Mouse (Mus musculus) B cell, adult 2 months (primary cell): ENCODE measurements at regions not wholly inside any gene's neighbourhood (a gene's known extent, or its start where the extent isn't known, plus 50 kb on each side); places are given as distances from the start of the nearest gene placed in this dataset.
A peak's percentile ranks its signal among the peaks of the same experiment; 100 is the strongest.

Experiments used
- DNase-seq, 2 experiments: peaks; one replicate each; pipeline ENCODE4 v3.0.0; 2022

DNA sequence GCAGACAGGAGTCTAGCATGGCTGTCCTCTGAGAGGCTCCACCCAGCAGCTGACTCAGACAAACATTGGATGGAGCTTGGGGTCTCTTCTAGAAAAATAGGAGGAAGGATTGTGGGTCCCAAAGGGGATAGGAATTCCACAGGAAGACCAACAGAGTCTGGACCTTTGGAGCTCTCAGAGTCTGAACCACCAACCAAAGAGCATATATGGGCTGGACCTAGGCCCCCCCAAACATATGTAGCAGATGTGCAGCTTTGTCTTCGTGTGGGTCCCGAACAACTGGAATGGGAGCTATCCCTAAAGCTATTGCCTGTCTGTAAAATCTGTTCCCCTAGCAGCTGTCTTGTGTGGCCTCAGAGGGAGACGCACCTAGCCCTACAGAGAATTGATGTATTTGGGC is 50.1 kb upstream of the Cpm start:
- no peak for DNase-seq

DNA sequence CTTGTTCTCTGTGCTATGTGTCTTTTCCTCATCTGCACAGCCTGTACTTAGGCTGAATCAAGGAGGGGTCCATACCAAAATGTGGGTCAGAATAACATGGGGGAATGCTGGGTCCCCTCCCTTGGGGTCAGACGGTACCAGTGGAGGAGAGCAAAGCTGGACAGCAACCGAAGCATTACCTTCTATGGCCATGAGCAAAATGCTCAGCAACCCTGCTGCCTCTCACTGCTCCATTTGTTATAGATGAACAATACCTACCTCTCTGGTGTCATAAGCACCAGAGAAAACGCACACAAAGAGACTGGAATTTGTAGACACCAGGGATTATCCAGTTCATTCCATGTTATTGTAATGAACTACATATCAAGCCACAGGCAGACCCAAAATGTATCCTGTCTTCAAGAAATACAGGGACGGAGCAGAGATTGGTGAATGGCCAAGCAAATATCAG is 50.6 kb upstream of the Cpm start:
- DNase-seq, result no peak

DNA sequence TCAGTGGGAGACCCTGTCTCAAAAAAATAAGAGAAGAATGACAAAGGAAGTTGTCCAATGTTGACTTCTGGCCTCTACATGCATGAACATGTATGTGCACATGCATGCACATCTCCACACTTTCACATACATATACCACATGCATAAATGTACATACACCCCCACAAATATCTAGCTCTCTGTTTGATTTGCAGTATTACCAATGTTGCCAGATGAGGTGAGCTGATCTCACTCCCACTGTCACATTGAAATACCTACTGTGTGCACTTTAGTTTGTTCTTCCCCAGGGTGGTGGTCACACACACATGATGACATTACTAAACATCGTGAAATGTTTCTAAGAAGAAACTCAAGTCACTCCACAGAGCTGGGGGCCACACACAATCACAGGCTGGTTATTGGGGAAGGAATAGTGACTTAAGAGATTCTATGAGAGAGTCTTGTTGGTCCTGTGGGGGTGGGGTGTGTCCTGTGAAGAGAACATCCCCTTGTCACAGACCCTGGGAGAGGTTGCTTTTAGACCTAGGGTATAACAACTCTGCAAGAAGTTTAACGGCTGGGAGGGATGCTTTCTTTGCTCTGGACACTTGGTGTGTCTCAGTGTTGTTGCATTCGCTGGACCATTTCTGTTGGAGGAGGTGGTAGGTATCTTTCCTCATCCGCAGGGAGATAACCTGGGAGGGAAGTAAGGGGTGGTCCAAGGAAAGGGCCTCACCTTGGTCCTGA is 51.2 kb upstream of the Cpm start:
- DNase-seq, result no peak

DNA sequence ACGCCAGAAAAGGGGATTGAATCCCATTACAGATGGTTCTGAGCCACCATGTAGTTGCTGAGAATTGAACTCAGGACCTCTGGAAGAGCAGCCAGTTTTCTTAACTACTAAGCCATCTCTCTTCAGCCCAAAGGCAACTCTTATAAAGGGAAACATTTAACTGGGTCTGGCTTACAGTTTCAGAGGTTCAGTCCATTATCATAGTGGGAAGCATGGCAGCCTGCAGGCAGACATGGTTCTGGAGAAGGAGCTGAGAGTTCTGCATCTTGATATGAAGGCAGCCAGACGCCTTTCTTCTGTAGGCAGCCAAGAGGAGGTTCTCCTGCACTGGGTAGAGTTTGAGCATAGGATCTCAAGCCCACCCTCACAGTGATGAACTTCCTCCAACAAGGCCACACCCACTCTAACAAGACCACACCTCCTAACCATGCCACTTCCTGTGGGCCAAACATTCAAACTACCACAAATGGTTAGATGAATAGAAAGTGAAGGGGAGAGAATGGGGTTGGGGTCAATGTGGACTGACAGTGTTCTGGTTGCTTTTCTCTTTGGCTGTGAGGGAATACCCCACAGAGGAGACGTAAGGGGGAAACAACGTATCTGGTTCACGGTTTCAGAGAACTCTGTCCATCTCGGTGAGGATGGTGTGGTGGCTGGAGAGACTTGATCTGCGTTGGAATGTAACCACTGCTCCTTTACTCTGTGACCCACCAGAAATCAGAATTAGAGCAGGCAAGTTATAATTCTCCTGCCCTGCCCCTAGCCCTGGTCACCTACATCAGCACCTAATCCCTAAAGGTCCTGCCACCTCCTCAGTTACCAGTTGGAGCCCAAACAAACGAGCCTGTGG is 52.2 kb upstream of the Cpm start:
- DNase-seq, result peak; percentile 60 to 64

DNA sequence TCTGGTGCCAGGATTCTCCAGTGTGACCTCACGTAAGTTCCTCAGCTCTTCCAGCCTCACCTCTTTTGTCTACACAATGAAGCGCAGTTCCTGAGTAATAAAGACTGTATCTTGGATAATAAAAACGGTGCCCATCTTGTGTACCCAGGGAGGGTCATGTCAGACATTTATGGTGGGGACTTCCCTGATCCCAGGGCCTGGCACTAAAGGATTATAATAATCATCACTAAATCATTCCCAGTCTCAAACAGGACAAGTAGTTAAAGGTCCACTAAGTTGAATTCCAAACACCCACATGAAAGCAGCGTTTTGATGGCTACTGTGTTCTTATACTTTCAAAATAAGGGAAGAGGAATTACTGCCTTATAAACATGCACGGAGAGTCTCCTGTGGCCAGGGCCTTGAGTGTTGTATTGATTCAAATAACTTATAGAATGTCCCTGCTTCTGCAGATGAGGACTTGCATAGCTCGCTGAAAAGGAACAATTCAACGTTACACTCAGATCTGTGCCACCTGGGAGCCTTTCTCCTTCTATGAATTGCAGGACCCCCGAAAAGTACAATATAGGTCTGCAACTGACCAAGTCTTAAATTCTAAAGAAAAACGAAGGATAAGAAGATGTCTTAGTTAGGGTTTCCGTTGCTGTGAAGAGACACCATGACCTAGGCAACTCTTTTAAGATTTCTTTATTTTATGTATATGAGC is 53.0 kb upstream of the Cpm start:
- DNase-seq, result no peak

DNA sequence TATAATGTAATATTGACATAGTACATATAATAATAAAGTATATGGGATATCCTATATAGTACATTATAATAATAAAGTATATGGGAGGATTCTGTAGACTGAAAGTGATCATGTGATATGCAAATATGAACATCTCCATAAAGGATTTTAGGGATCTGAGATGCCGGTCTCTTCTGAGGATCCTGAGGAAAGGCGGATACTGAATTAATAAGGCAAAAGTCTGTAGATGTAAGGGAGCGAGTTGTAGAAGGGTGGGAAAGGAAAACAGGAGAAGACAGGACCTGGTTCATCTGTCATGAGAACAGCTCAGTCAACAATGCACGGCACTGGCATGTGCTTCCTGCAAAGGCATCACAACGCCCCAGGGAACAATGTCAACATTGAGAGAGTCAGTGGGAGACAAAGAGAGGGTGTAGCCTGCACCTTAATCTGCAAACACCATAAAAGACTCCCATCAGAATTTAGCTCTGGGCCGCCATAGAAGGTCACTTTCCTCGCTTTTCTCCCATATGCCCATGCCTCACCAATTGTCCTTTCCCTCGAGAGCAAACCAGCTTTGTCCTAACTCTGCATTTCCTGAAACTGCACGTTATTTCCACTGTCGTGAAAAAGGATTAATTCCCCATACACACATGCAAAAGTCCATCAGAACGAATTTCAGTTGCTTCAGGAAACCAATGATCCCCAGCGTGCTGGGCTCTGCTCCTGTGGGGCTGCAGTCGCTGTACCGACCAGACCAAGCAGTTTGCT is 53.7 kb upstream of the Cpm start:
- DNase-seq, result no peak

DNA sequence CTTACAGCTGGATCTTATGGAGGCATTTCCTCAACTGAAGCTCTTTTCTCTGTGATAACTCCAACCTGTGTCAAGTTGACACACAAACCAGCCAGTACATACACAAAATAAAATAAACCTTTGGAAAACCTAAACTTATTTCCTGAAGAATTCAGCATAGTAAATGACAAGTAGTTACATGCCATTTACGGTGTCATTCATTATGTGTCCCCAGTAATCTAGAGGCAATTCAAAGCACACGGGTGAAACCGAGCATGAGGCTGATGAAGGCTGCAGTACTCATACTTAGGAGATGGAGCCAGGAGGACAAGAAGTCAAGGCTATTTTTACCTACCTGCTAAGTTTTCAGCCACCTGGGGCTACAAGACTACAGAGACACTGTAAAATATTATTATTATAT is 54.4 kb upstream of the Cpm start:
- DNase-seq, result no peak

DNA sequence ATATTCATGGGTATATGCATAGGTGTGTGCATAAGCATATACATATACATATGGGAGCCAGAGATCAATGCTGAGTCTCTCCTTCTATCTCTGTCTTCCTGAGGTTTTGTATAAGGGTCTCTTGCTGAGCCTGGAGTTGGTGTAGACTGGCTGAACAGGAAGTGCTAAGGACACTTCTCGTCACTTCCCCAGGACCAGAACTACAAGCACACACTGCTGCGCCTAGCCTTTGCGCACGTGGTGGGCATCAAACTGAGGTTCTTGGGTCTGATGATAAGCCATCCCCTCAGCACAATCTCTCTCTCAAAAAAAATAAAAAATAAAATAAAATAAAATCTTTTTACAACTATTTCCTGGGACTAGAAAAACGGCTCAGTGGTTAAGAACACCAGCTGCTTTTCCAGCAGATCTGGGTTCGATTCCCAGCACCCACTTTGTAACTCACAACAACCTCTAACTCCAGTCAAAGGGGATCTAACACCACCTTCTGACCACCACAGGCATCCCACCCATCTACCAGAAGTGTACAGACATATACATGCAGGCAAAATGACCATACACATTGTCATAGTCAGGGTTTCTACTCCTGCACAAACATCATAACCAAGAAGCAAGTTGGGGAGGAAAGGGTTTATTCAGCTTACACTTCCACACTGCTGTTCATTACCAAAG is 55.1 kb upstream of the Cpm start:
- no peak for DNase-seq

DNA sequence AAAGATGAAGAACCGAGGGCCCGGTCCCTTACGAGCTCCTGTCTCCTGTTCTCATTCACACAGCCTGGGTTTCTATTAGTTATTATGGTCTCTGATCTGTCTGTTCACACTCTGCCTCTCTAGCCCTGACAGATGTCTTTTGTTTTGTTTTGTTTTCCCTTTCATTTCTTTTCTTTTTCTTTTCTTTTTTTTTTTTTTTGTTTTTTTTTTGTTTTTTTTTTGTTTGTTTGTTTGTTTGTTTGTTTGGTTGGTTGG is 55.8 kb upstream of the Cpm start:
- DNase-seq, result no peak

DNA sequence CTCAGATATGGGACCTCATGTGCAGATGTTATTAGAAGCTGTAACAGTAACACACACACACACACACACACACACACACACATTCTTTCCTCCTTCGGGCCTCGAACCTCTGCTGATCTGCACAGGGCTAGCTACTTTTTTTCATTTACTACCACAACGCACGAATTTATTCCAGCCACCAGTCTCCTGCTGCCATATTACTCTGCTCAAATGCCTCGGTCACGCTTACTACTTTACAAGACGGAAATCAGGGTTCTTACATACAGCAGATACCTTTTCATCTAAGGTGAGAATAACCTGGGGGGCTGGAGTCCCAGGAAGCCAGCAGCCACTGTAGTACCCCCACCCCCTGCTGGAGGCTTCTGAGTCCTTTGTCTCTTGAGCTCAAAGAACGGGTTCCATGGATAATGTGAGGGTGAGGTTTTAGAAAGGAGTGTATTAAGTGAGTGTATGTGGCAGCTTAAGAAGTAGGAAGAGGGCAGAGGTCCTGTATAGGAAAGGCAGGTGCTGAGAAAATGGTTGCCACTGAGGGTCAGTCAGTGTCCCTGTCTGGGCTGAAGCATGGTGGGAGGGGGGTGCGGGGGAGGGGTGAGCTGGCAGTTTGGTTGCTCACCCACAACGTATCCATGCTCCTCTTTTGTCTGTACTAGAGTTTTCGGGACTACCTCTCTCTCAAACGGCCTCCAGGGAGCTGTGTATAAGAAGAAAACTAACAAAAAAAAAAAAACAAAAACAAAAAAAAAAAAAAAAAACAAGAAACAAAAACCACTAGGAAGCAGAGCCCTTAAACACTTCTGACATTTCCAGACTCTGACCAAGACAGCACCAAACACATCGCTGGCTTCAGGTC is 56.3 kb upstream of the Cpm start:
- no peak for DNase-seq

DNA sequence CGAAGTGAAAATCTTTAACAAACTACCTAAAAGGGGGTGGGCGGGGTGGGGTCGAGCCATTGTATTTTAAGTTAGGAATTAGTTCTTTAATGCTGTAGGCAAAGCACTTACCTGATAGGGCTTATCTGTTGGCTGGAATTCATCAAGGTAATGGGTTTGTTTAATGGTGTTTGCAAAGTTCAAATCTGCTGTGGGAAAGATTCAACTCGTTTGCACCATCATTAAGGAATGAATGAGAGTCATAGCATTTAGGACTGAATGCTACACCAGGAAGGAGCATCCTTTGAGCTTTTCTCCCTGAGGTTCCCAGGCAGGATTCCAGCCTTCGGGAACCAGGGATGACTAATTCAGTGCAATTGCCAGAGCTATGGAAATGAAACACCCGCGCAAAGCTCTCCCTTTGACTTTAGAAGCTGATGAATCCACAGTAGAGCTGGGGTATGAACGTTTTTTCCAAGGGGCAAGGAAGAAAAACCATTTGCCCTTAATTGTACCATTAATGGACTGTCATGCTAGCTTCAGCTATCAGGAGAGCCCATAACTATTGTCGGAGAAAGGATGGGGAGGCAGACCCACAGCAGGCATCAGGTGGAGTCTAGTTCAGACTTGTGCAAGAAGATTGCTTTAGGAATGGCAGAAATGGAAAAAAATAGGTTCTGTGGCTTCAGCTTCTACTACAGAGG is 57.3 kb upstream of the Cpm start:
- no peak for DNase-seq

DNA sequence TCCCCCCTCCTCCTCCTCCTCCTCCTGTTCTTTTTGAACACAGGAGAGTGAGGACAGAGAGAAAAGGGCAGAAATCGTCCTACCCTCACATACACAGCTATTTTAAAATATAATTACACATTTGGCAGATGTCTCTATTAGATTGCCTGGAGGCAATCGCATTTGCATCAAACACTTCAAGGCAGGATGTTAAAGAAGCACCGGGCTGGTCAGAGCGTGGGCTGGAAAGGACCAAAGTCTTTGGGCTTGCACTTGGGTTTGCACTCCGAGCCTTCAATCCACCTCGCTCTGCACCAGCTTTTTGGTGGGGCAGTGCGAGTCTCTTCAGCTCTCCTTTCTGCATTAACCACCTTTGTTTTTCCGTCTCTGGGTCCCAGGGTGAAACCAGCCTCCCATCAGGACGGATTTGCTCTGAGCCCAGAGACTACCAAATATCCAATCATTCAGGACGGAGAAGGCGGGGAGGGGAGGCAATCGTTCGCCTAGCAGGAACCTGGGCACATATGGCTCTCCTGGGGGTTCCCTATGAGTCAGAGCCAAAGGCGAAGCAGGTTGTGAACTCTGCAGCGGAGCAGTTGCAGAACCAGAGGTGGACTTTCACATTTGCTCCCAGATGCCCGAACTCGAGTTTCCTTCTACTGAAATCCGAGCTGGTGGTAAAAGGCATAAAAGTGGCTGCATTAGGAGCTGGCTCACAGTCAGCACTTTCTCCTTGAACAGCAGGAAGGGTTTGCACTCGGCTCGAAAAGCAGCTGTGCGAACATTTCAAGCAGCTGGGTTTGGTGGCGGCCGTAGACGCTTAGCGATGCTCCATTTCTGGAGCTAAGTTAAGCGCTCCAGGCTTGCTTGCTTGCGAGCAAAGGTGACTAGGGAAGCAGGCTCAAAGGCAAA is 58.1 kb upstream of the Cpm start:
- peak; percentile 54 for DNase-seq

DNA sequence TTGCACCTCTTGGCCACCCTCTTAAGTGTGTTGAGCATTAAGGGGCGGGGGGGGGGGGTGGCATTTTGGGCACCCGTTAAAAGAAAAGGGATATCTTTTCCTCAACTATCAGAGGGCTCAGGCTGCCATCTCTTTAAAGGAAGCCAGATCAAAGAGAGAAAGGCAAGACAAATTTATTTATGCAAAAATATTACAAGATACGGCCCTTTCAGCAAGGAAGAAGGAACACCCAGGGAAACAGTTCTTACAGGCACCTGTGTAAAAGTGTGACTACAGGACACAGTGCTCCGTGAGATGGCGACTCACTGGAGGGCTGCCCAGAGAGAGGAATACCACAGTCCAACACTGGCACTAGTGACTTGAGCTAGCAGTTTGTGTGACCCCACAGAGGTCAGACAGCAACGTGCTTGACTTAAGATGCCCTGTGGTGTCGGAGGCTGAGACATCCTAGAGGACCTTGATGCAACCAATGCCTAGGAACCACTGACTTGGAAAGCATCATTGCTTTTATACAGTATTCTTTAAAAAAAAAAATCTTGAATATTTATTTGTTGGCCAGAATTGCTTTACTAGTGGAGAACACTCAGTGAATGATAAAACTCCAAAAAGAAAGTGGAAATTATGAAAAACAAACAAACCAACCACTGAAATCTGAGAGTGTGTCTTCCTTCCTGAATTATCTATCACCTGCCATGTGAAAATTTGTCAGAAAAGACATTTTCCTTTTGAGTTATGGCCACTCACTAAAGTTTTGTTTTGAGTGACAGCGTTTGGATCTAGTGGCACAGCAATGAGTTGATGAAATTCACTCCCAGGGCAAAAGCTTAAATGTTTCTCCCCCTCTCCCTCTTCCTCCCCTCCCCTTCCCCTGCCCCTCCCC is 59.0 kb upstream of the Cpm start:
- no peak for DNase-seq

DNA sequence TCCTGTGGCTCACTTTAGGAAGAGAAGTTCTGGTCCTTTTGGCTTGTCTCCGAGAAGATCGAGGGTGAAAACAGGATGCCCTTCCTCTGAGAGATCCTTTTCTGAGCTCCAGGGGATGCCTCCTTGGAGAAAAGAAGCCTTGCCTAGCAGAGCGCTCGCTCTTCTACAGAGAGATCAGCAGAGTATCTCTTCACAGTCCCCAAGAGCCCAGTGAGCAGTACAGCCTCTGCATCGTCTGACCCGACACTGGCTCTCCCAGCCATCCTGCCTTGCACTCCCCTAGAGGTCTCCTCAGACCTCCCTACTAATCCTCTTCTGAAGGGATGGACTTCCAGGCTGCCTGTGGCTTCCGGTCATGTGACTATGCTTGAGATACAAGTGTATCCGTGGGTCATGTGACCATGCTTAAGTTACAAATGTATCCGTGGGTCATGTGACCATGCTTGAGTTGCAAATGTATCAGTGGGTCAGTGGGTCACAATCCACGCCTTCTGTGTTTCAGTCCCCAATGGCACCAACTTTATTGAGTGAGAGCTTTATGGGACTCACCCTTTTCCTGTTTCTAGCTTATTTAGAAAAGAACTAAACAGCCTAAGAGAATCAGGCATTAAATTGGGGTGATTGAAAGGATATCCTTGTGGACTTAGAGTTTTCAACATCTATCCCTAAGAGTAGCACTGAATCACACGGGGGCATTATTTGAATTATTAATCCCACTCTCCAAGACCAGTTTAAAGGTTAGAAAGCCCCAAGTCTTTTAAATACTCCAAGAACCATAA is 59.8 kb upstream of the Cpm start:
- no peak for DNase-seq

DNA sequence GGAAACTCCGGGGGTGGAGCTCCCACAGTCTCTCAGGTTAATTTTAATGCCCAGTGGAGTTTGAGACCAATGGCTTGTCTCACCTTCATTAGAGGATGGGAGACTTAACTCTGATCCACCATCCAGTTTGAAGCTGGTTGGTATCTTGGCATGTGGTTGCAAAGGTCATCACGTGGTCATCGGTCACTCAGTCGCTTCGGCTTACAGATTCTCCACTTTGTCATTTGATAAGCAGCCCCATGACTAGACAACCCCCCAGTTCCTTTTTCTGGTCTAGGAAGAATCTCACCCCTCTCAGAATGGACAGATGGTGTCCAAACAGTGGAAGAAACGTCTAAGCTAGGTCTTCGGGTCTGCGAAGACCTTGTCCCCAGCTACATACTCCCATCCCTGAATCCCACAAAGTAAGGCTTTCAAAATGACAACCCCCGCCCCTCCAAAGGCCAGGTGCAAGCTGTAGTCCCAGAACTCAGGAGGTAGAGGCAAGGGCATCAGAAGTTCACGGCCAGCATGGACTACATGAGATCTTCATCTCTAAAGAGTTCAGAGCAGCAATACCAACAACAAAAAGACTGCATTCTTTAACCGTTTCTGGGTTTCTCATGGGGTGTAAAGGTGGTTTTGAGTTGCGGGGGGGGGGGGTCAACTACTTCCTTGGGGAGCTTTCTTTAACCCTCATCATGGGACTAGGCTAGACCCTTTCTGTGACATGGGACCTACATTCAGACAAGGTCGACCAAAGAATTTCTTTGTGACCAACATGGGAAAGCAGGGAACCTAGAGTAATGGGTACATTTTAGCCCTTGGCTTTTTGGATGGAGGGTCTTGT is 60.6 kb upstream of the Cpm start:
- DNase-seq, result no peak

DNA sequence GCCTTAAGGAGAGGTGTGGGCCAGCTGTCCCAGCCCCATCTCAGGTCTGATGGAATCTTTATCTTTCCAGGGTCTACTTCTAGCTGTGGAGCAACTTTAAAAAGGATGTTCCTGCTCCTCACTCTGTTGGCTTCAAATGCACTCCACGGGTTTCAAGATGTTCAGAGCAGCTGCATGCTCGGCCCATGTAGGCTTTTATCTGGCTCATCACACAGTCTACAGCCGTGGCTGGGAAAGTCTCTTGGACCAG is 61.2 kb upstream of the Cpm start:
- DNase-seq, result no peak

DNA sequence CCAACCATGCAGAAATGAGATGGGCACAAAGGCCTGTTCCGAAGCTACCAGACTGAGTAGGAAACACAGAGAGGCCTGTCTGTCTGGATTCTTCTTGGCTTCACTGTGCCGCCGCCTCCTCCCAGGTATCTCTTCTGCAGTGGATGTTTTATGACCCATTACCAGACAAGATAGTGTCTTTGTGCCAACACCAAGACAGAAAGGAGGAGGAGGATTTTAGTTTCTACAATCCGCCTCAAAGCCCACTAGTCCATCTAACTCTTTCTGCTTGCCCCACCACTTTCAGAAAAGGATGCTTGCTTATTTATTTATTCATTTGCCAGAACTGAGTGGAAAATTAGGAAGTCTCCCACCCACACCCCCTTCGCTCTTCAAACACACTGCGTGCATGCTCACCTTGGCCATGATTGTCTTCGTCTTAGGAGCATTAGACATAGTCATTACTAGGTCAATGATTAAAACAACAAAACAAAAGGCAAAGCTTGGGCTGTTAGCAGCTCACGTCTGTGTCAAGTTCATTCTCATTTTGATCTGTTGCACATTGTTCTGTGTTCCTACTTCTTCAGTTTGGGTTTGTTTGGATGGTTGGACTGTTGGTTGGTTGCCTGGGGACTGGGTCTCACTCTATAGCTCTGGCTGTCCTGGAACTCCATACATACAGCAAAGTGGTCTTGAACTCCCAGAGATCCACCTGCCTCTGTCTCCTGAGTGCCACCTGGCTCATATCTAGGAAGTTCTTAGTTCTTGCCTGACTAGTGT is 61.7 kb upstream of the Cpm start:
- no peak for DNase-seq
